Mouse (Mus musculus) embryonic facial prominence, embryonic 10.5 days (tissue): Measurements from ENCODE around the gene Gm3173. TPM values are rescaled to one million over a fixed set of nuclear protein-coding genes. Genes with fewer than 3 reads are reported as not detected.
"Not testable (repeated sequence)": the region's sequence is repeated elsewhere in the genome, so short reads cannot be mapped to it uniquely, and the experiment has no call there.

Experiments
- DNase-seq: peaks from one replicate; pipeline ENCODE4 v3.0.0-alpha.2; 2017; ENCODE audit warnings: low spot score
- H3K27ac ChIP-seq: fragments of 300-500 bp; sonication (generic); replicated peaks from 2 replicates; pipeline ENCODE4 v1.5.1; 2016; ENCODE audit warnings: mild to moderate bottlenecking
- H3K27me3 ChIP-seq: fragments of 300-500 bp; sonication (generic); replicated peaks from 2 replicates; pipeline ENCODE4 v1.6.1; 2016; ENCODE audit warnings: low read depth, mild to moderate bottlenecking; ENCODE audit not compliant: poor library complexity, severe bottlenecking
- H3K36me3 ChIP-seq: fragments of 300-500 bp; sonication (generic); replicated peaks from 2 replicates; pipeline ENCODE4 v1.6.1; 2016; ENCODE audit warnings: mild to moderate bottlenecking, moderate library complexity
- H3K4me1 ChIP-seq: fragments of 300-500 bp; sonication (generic); 2 replicates; pipeline ENCODE4 v1.6.1; 2016
- H3K4me3 ChIP-seq: fragments of 300-500 bp; sonication (generic); 2 replicates; pipeline ENCODE4 v1.5.1; 2016; ENCODE audit warnings: mild to moderate bottlenecking, moderate library complexity
- H3K9me3 ChIP-seq: fragments of 300-500 bp; sonication (generic); 2 replicates; pipeline ENCODE4 v1.6.1; 2016; ENCODE audit warnings: mild to moderate bottlenecking
- WGBS: fragments of 180-500 bp; shearing (Covaris S2); methylation state at CpG from one replicate; pipeline ENCODE4 v1.1.7; 2016; 5-methylcytosine and 5-hydroxymethylcytosine counted together
- polyA plus RNA-seq: library from polyadenylated mRNA; unstranded; fragments of >200 nt; fragmentation: Nextera tagmentation; extraction: Ambion mirVana; gene quantifications from 2 replicates; pipeline ENCODE4 v1.2.1, GENCODE M21; 2016

Gene Gm3173
- polyA plus RNA-seq, 1 experiment from 2014 or later: 0.90 TPM

DNA sequence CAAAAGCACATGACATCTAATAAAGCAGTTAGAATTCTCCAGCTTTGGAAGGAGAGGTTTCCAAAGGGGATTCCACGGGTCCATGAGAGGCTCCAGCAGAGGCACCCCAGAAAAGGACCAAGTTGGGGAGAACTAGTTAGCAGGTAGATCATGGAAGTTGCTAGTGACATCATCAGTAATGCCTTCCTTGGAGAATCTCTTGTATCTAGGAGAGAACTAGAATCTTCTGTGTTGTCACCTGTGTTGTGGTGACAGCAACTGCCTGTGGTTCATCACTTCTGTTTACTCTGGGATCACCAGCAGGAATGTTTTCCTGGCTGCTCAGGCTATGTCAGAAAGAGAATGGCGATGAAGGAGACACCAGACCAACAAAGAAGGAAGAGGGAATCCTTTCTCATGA is 124.3 kb downstream of the Gm3173 start, which contains the start of gene Gm3047:
TSS of gene Gm3047 (plus strand) at position 301 of the 400 bp plus-strand sequence.
- H3K27ac ChIP-seq, H3K4me3 ChIP-seq, H3K27me3 ChIP-seq, H3K4me1 ChIP-seq, DNase-seq, H3K36me3 ChIP-seq, H3K9me3 ChIP-seq: not testable (repeated sequence)
- no CpG with 5 or more reads among the region's 2 CpGs for WGBS

Other genes with a start within 250 kb of the Gm3173 start
- 1.1 and 1.5 TPM in 2 replicates for gene Gm2974, start 248.4 kb upstream of the Gm3173 start, polyA plus RNA-seq
- not detected in 2 replicates for gene Gm3138, start 181.4 kb upstream of the Gm3173 start, polyA plus RNA-seq
- gene Gm3149, start 113.7 kb upstream of the Gm3173 start, polyA plus RNA-seq: not detected in 2 replicates
- 0.40 and 0.77 TPM in 2 replicates for gene 2610042L04Rik, start 96.2 kb upstream of the Gm3173 start, polyA plus RNA-seq
- gene Gm3159, start 33.5 kb upstream of the Gm3173 start, polyA plus RNA-seq: not detected in 2 replicates
- gene Gm3164, start 15.5 kb upstream of the Gm3173 start, polyA plus RNA-seq: 0.94 and 1.2 TPM in 2 replicates
- gene Gm3182, start 50.8 kb downstream of the Gm3173 start, polyA plus RNA-seq: not detected in 2 replicates
- gene Gm3047, start 124.4 kb downstream of the Gm3173 start, polyA plus RNA-seq: not detected in 2 replicates
- not detected in 2 replicates for gene Gm8159, start 201.4 kb downstream of the Gm3173 start, polyA plus RNA-seq
- gene Gm3239, start 233.2 kb downstream of the Gm3173 start, polyA plus RNA-seq: 0.12 TPM in 1 of 2 replicates, not detected in the other